Mouse (Mus musculus): ENCODE results near the gene Rcan2. TPM values are rescaled to one million over a fixed set of nuclear protein-coding genes. Genes with fewer than 3 reads are reported as not detected.

Gene Rcan2
- total RNA-seq, 2 experiments from 2014 or later: 369 to 400 TPM

GRCm38 (mm10) chr17:44077146-44077842, 276.1 kb downstream of the Rcan2 start:
- peak; percentile 22 to 29 for DNase-seq

- DNase-seq: no peak
Measured at GRCm38 (mm10) chr17:44077843-44078160, 276.7 kb downstream of the Rcan2 start.

- peak; percentile 87 to 91 for DNase-seq
Measured at GRCm38 (mm10) chr17:44078631-44079350, 277.6 kb downstream of the Rcan2 start, which contains the start of gene Enpp5. Enpp5 (plus strand) TSS chr17:44078813.

- no peak for DNase-seq
Measured at GRCm38 (mm10) chr17:44083156-44083555, 282.0 kb downstream of the Rcan2 start.

- no peak for DNase-seq
Measured at GRCm38 (mm10) chr17:44088226-44088625, 287.1 kb downstream of the Rcan2 start.

Other genes starting within 250 kb of the Rcan2 start
- gene Pla2g7, start 233.3 kb upstream of the Rcan2 start, total RNA-seq (2021): 1 to 10 TPM; 4.3 to 8.0 TPM
- gene Tdrd6, start 171.1 kb upstream of the Rcan2 start, total RNA-seq (2021): not detected
- gene Slc25a27, start 134.1 kb upstream of the Rcan2 start, total RNA-seq (2021): 1 to 10 TPM; 1.7 to 3.2 TPM
- gene Cyp39a1, start 133.9 kb upstream of the Rcan2 start, total RNA-seq (2021): 1 to 10 TPM; 4.5 to 4.6 TPM

Measured in heart, adult 18-20 months (tissue).